Mouse (Mus musculus) stomach, embryonic 14.5 days (tissue): Measurements from ENCODE around the gene Flt4. TPM values are rescaled to one million over a fixed set of nuclear protein-coding genes. Genes with fewer than 3 reads are reported as not detected.

Experiments used
- ATAC-seq: fragments of 200-750 bp; cut with Nextera tagmentation; 2 replicates; pipeline ENCODE4 v1.8.0; 2017; ENCODE audit warnings: low read depth, moderate TSS enrichment; ENCODE audit not compliant: insufficient number of reproducible peaks, insufficient read depth, low FRiP score
- H3K27ac ChIP-seq: fragments of 300-500 bp; sonication (generic); 2 replicates; pipeline ENCODE4 v1.5.1; 2014; ENCODE audit warnings: mild to moderate bottlenecking, low read length, moderate library complexity, mixed read lengths
- H3K27me3 ChIP-seq: fragments of 300-500 bp; sonication (generic); 2 replicates; pipeline ENCODE4 v1.6.1; 2014; ENCODE audit warnings: low read length, control low read depth, mixed read lengths; ENCODE audit not compliant: control insufficient read depth, insufficient read depth
- H3K36me3 ChIP-seq: fragments of 300-500 bp; sonication (generic); 2 replicates; pipeline ENCODE4 v1.6.1; 2014; ENCODE audit warnings: mild to moderate bottlenecking, control low read depth, low read length, moderate library complexity, mixed read lengths; ENCODE audit not compliant: control insufficient read depth, insufficient read depth
- H3K4me1 ChIP-seq: fragments of 300-500 bp; sonication (generic); 2 replicates; pipeline ENCODE4 v1.6.1; 2014; ENCODE audit warnings: low read length, control low read depth, mixed read lengths; ENCODE audit not compliant: control insufficient read depth, insufficient read depth
- H3K4me2 ChIP-seq: fragments of 300-500 bp; sonication (generic); replicated peaks from 2 replicates; pipeline ENCODE4 v1.6.1; 2014; ENCODE audit warnings: low read depth, low read length, control low read depth
- H3K4me3 ChIP-seq: fragments of 300-500 bp; sonication (generic); 2 replicates; pipeline ENCODE4 v1.5.1; 2014; ENCODE audit warnings: low read depth, low read length, control low read depth
- H3K9ac ChIP-seq: fragments of 300-500 bp; sonication (generic); replicated peaks from 2 replicates; pipeline ENCODE4 v1.6.1; 2014; ENCODE audit warnings: low read depth, mild to moderate bottlenecking, control low read depth, low read length, moderate library complexity, mixed read lengths
- H3K9me3 ChIP-seq: fragments of 300-500 bp; sonication (generic); 2 replicates; pipeline ENCODE4 v1.6.1; 2016; ENCODE audit warnings: low read depth, low read length, control low read depth; ENCODE audit not compliant: control insufficient read depth
- WGBS: fragments of 180-500 bp; shearing (Covaris S2); extraction: QIAGEN DNeasy Blood & Tissue Kit; methylation state at CpG from one replicate; pipeline ENCODE4 v1.1.7; 2014; 5-methylcytosine and 5-hydroxymethylcytosine counted together
- polyA plus RNA-seq: library from polyadenylated mRNA; unstranded; fragments of >200 nt; fragmentation: Nextera tagmentation; extraction: Ambion mirVana; gene quantifications from 2 replicates; pipeline ENCODE4 v1.2.1, GENCODE M21; 2014

Gene Flt4
- polyA plus RNA-seq, 1 experiment from 2014 or later: 7.4 TPM

DNA sequence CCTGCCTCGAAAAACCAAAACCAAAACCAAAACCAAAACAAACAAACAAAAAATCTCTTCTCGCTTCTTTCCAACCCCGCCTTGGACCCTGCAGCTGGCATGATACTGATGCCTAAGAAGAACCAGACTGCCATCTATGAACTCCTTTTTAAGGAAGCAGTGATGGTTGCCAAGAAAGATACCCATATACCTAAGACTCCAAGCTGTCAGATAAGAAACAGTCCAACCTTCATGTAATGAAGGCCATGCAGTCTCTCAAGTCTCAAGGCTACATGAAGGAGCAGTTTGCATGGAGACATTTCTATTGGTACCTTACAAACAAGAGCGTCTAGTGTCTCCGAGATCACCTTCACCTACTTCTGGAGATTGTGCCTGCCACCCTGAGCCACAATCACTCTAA lies 88.7 kb downstream of the Flt4 start:
- H3K4me1 ChIP-seq: no peaks in the 10 kb centered on the region
- H3K27ac ChIP-seq: no peak overlapping the region
- no peaks in the 10 kb centered on the region for H3K27me3 ChIP-seq
- no peak overlapping the region for H3K4me2 ChIP-seq
- WGBS: 87% methylated on average over 5 of the region's 5 CpGs
- peaks cover 29% of the 10 kb centered on the region for H3K36me3 ChIP-seq
- ATAC-seq: no peak
- no peak overlapping the region for H3K4me3 ChIP-seq
- H3K9me3 ChIP-seq: no peaks in the 10 kb centered on the region
- no peak overlapping the region for H3K9ac ChIP-seq

DNA sequence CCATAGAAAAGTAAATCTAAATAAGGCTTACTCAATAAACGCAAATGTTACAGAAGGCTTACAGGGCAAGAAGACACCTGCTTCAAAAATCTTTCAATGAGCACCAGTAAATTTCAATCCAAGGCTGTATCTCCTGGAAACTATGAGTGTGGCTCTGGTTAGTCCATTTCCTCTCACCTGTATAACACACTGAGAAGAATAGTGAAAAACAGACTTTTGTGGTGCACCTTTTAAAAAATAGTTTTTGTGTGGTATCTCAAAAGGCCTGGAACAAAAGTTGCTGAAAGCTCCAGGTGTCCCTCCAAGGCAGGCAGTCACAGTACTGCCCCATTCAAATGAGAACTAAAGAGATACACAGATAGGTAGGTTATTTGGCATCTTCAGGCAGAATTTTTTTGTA lies 90.0 kb downstream of the Flt4 start:
- 92% methylated on average over 1 of the region's 1 CpGs for WGBS
- H3K4me2 ChIP-seq: no peak overlapping the region
- peaks cover 29% of the 10 kb centered on the region for H3K36me3 ChIP-seq
- no peaks in the 10 kb centered on the region for H3K4me1 ChIP-seq
- no peak for ATAC-seq
- no peak overlapping the region for H3K9ac ChIP-seq
- no peak overlapping the region for H3K4me3 ChIP-seq
- no peak overlapping the region for H3K27ac ChIP-seq
- H3K9me3 ChIP-seq: no peaks in the 10 kb centered on the region
- H3K27me3 ChIP-seq: no peaks in the 10 kb centered on the region

DNA sequence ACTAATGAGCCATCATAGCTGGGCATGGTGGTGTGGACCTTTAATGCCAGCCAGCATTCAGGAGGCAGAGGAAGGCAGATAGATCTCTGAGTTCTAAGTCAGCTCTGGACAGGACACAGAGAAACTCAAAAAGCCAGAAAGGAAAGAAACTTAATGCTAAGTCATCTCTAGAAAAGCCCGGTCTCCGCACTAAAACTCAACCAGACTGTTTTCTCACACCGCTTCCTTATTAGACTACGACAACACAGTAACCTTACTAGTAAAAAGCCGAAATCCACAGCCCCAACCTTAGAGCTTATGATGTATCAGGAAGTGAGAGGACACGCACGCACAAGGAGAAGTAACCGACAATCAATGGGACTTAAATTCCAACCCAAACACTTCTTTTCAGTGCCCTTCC lies 93.0 kb downstream of the Flt4 start:
- peaks cover 31% of the 10 kb centered on the region for H3K36me3 ChIP-seq
- no peak overlapping the region for H3K9ac ChIP-seq
- ATAC-seq: no peak
- 95% methylated on average over 8 of the region's 8 CpGs for WGBS
- H3K27me3 ChIP-seq: no peaks in the 10 kb centered on the region
- no peak overlapping the region for H3K4me2 ChIP-seq
- no peak overlapping the region for H3K4me3 ChIP-seq
- no peak overlapping the region for H3K27ac ChIP-seq
- no peaks in the 10 kb centered on the region for H3K9me3 ChIP-seq
- H3K4me1 ChIP-seq: 0 out of 2 replicates have a peak, but pooled peaks cover 3% of the 10 kb centered on the region

Other genes with a start within 250 kb of the Flt4 start
- gene Olfr1389, start 186.2 kb upstream of the Flt4 start, polyA plus RNA-seq: not detected in 2 replicates
- gene Olfr1388, start 172.6 kb upstream of the Flt4 start, polyA plus RNA-seq: 0.20 and 0.29 TPM in 2 replicates
- not detected in 2 replicates for gene Olfr1387, start 153.9 kb upstream of the Flt4 start, polyA plus RNA-seq
- gene Olfr1386, start 144.2 kb upstream of the Flt4 start, polyA plus RNA-seq: not detected in 2 replicates
- gene Olfr1385, start 120.2 kb upstream of the Flt4 start, polyA plus RNA-seq: not detected in 2 replicates
- not detected in 2 replicates for gene Olfr1384, start 102.5 kb upstream of the Flt4 start, polyA plus RNA-seq
- not detected in 2 replicates for gene Olfr1383, start 89.6 kb upstream of the Flt4 start, polyA plus RNA-seq
- not detected in 2 replicates for gene Olfr1382, start 81.0 kb upstream of the Flt4 start, polyA plus RNA-seq
- gene Olfr1381, start 65.8 kb upstream of the Flt4 start, polyA plus RNA-seq: not detected in 2 replicates
- gene Olfr1380, start 52.4 kb upstream of the Flt4 start, polyA plus RNA-seq: not detected in 2 replicates
- gene Scgb3a1, start 54.3 kb downstream of the Flt4 start, polyA plus RNA-seq: not detected in 2 replicates
- 59.8 and 62.6 TPM in 2 replicates for gene Cnot6, start 103.5 kb downstream of the Flt4 start, polyA plus RNA-seq
- 10.4 and 10.5 TPM in 2 replicates for gene Gfpt2, start 184.9 kb downstream of the Flt4 start, polyA plus RNA-seq
- 36.5 and 37.6 TPM in 2 replicates for gene Mapk9, start 237.5 kb downstream of the Flt4 start, polyA plus RNA-seq